Mouse (Mus musculus): ENCODE data around the gene Frmpd2. TPM values are rescaled to one million over a fixed set of nuclear protein-coding genes. Genes with fewer than 3 reads are reported as not detected.
"Not testable (repeated sequence)": the region's sequence is repeated elsewhere in the genome, so short reads cannot be mapped to it uniquely, and the experiment has no call there.

Gene Frmpd2
- total RNA-seq (2021): not detected

- DNase-seq (ENCODE audit: low spot score): no peak
- intact Hi-C loops (cut with DNase I): no loop called here
These were observed at the start of gene Frmpd2 for GRCm38 (mm10) chr14:33471331-33471730. Gene Frmpd2, plus strand, starts transcription at chr14:33471696.

GRCm38 (mm10) chr14:33423003-33423402 lies 48.5 kb upstream of the Frmpd2 start:
- no peak for DNase-seq (ENCODE audit: low spot score)
- intact Hi-C loops (cut with DNase I): loop anchor here (2.0 kb wide), 1 partner anchor 20 kb away; no protein-coding TSS in a partner anchor

DNA sequence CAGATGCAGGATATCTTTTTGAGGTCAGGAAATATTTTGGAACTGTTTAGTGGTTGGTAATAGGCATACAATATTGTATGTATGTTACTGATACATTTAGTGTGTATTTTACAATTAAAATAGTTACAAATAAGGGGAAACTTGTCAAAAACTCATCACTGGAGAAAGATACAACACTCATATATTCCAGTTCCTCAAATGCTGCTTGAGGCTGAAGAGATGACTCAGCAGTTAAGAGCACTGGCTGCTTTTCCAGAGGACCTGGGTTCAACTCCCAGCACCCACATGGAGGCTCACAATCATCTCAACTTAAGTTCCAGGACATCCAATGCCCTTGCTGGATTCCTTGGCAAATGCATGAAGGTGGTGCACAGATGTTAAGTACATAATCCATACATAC lies 47.4 kb upstream of the Frmpd2 start:
- intact Hi-C loops (cut with DNase I): no loop called here
- DNase-seq (ENCODE audit: low spot score): no peak

DNA sequence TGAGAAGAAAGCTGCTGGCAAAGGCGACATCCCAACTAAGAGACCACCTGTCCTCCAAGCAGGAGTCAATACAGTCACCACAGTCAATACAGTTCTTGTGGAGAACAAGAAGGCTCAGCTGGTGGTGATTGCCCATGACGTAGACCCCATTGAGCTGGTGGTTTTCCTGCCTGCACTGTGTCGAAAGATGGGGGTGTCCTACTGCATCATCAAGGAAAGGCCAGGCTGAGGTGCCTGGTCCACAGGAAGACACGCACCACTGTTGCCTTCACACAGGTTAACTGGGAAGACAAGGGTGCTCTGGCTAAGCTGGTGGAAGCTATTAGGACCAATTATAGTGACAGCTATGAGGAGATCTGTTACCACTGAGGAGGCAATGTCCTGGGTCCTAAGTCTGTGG lies 39.0 kb upstream of the Frmpd2 start:
- intact Hi-C loops (cut with DNase I); DNase-seq (ENCODE audit: low spot score): not testable (repeated sequence)

- intact Hi-C loops (cut with DNase I): loop anchor here (5.0 kb wide), 1 partner anchor 36 kb away; no protein-coding TSS in a partner anchor
These were observed 27.7 kb upstream of the Frmpd2 start for GRCm38 (mm10) chr14:33443780-33444179.

GRCm38 (mm10) chr14:33445962-33446361 lies 25.5 kb upstream of the Frmpd2 start:
- DNase-seq (ENCODE audit: low spot score): no peak
- intact Hi-C loops (cut with DNase I): no loop called here

More at GRCm38 (mm10) chr14:33443780-33444179, 27.7 kb upstream of the Frmpd2 start:
- no peak for DNase-seq (ENCODE audit: low spot score)

- intact Hi-C loops (cut with DNase I): no loop called here
- DNase-seq (ENCODE audit: low spot score): no peak
These were observed 24.9 kb upstream of the Frmpd2 start for GRCm38 (mm10) chr14:33446561-33447023.

GRCm38 (mm10) chr14:33447027-33447569 lies 24.4 kb upstream of the Frmpd2 start, which contains the start of gene Mapk8:
Gene Mapk8, minus strand, starts transcription at chr14:33447158.
- peak; percentile 94 for DNase-seq (ENCODE audit: low spot score)
- intact Hi-C loops (cut with DNase I): no loop called here

- no peak for DNase-seq (ENCODE audit: low spot score)
These were observed 23.2 kb upstream of the Frmpd2 start for GRCm38 (mm10) chr14:33448276-33448675.

DNA sequence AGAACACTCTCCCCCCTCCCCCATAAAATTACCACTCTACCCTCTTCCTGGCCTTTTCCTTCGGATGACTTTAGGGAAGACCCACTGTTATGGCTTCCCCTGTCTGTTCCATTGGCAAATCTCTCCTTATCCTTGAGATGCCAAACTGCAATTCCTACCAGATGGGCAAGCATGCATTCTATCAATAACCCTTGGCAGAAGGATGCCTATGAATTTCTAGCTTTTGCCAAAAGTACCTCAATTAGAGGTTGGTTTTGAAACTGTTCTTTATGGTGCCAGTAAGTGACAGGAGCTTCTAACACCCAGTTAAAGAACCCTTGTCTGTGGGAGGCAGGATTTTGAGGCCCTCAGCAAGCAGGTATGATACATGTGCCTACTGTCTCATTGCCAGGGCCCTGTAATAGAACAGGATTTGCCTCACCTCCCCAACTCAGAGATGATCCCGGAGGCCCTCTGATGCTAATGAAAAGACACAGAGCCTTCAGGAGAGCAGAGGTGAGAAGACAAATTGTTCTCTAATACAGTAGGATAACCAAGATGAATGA lies 22.1 kb upstream of the Frmpd2 start:
- intact Hi-C loops (cut with DNase I): no loop called here
- no peak for DNase-seq (ENCODE audit: low spot score)

More at GRCm38 (mm10) chr14:33448276-33448675, 23.2 kb upstream of the Frmpd2 start:
- intact Hi-C loops (cut with DNase I): no loop called here

- DNase-seq (ENCODE audit: low spot score): no peak
- intact Hi-C loops (cut with DNase I): no loop called here
These were observed 21.2 kb upstream of the Frmpd2 start for GRCm38 (mm10) chr14:33450331-33450730.

DNA sequence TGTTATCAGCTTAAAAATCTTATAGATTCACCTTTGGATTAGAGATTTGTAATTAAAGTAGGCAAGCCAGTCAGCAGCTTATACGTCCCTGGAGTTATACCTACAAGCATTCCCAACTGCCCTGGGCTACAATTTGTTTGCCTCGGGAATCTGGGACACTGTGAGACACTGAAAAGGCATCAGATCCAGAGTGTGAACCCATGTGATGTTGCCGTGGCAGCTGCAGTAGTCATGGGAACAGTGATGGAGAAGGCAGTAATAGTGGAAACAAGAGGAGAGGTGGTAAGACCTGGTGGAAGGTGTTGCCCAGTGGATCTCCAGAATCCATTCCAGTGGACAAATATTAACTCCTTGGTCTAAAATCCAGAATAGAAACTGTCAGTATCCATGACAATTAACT lies 7.8 kb upstream of the Frmpd2 start:
- intact Hi-C loops (cut with DNase I): no loop called here
- no peak for DNase-seq (ENCODE audit: low spot score)

- DNase-seq (ENCODE audit: low spot score): no peak
- intact Hi-C loops (cut with DNase I): no loop called here
These were observed 3.7 kb upstream of the Frmpd2 start for GRCm38 (mm10) chr14:33467766-33468165.

GRCm38 (mm10) chr14:33474461-33474860 lies 3.0 kb downstream of the Frmpd2 start:
- intact Hi-C loops (cut with DNase I): no loop called here

DNA sequence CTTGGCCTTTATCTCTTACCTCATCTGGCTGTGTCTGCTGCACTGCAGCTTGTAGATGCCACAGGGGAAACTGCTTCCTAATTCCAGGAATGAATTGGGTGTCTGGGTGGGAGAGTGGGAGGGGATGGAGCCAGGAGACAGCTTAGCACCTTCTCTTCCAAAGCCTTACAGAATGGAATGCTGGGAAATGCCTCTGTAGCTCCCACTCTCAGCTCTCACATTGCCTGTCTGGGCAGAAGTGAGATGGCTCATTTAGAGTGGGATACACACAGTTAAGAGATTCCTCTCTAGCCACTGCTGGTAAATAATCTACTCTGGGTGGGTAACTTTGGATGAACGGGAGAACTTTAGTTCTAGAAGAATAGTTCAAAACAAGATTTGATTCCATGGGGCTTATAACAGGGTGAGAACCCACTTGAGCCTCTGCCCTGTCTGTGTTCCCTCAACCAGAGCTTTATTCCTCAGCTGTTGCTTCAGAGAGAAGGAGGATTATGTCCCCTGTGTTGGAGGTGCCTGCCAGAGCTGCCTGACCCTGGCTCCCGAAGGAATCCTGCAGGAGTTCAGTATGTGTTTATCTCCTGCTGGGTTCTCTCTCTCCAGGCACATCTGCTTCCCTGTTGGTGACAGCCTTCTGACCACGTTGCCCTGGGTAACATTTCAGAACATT lies 4.7 kb downstream of the Frmpd2 start:
- intact Hi-C loops (cut with DNase I): no loop called here
- no peak for DNase-seq (ENCODE audit: low spot score)

More at GRCm38 (mm10) chr14:33474461-33474860, 3.0 kb downstream of the Frmpd2 start:
- no peak for DNase-seq (ENCODE audit: low spot score)

- no peak for DNase-seq (ENCODE audit: low spot score)
- intact Hi-C loops (cut with DNase I): no loop called here
These were observed 10.5 kb downstream of the Frmpd2 start for GRCm38 (mm10) chr14:33481991-33482390.

DNA sequence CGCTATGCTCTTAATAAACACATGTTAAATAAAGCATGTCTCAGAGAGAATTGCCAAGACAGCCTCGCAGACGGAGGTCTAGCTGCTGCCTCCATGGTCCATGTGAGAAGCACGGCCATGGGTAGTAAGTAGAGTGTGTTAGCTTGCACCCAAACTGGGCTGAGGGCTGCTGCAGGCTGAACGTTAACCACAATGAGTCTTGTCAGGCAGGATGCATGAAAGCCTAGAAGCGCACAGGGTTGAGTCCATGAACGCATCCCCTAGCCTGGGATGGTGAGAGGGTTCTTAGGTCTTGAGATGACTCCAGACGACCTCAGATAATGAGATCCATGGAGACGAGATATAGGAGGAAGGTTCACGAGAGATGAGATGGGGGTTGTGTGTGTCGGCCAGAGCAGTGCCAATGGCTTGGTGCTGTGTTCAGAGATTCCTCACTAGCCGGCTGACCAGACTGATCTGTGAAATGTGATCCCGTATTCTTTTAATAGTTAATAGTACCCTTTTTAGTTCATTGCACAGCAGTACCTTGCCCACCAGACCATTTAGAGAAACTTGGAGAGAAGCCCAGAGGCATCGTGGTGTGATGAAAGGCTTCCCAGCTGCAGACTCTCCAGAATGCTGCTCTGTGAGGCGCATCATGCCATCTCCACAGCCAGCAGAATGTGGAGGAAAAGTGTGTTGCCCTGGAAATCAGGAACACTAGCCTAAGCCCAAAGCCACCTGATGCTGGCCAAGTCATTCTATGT lies 16.5 kb downstream of the Frmpd2 start:
- DNase-seq (ENCODE audit: low spot score): no peak
- intact Hi-C loops (cut with DNase I): no loop called here

DNA sequence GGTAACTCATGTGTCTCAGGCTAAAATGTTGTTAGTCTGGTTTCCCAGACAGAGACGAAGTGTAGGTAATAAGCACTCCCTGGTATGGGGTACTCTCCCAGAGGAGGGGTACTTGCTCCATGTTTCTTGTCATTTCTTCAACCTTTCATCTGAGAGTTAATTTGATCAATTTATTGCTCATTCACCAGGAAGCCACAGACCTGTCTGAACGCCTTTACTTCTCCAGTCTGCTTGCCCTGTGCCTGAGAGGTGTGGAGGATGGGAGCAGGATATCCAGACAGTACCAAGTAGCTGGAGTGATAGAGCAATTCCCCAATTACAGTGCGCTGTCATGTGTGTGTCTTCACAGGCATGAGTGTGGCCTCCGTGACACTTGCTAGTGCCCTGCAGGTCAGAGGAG lies 23.7 kb downstream of the Frmpd2 start:
- intact Hi-C loops (cut with DNase I): no loop called here
- DNase-seq (ENCODE audit: low spot score): no peak

GRCm38 (mm10) chr14:33497418-33497817 lies 25.9 kb downstream of the Frmpd2 start:
- no peak for DNase-seq (ENCODE audit: low spot score)
- intact Hi-C loops (cut with DNase I): no loop called here

- intact Hi-C loops (cut with DNase I): no loop called here
- peak; percentile 48 for DNase-seq (ENCODE audit: low spot score)
These were observed 27.4 kb downstream of the Frmpd2 start for GRCm38 (mm10) chr14:33498849-33499248.
